Mouse (Mus musculus) heart, postnatal 0 days (tissue): Measurements from ENCODE around the gene Epha6. TPM values are rescaled to one million over a fixed set of nuclear protein-coding genes. Genes with fewer than 3 reads are reported as not detected.

Experiments
- ATAC-seq: fragments of 200-750 bp; cut with Nextera tagmentation; 2 replicates; pipeline ENCODE4 v1.8.0; 2017; ENCODE audit warnings: low read depth, moderate number of reproducible peaks, moderate library complexity; ENCODE audit not compliant: insufficient read depth
- DNase-seq: peaks from one replicate; pipeline ENCODE4 v3.0.0-alpha.2; 2016; ENCODE audit warnings: low spot score
- H3K27ac ChIP-seq: fragments of 300-500 bp; sonication (generic); 2 replicates; pipeline ENCODE4 v1.5.1; 2014; ENCODE audit warnings: low read depth, mild to moderate bottlenecking
- H3K27me3 ChIP-seq: fragments of 300-500 bp; sonication (generic); 2 replicates; pipeline ENCODE4 v1.6.1; 2014; ENCODE audit warnings: low read length, mixed read lengths; ENCODE audit not compliant: control insufficient read depth, insufficient read depth
- H3K36me3 ChIP-seq: fragments of 300-500 bp; sonication (generic); replicated peaks from 2 replicates; pipeline ENCODE4 v1.6.1; 2014; ENCODE audit warnings: low read length, mixed read lengths; ENCODE audit not compliant: control insufficient read depth, insufficient read depth
- H3K4me1 ChIP-seq: fragments of 300-500 bp; sonication (generic); 2 replicates; pipeline ENCODE4 v1.6.1; 2014; ENCODE audit warnings: antibody characterized with exemption; ENCODE audit not compliant: control insufficient read depth, insufficient read depth
- H3K4me2 ChIP-seq: fragments of 300-500 bp; sonication (generic); 2 replicates; pipeline ENCODE4 v1.6.1; 2014; ENCODE audit warnings: low read depth, mild to moderate bottlenecking, low read length, moderate library complexity
- H3K4me3 ChIP-seq: fragments of 300-500 bp; sonication (generic); 2 replicates; pipeline ENCODE4 v1.5.1; 2014; ENCODE audit warnings: low read depth, low read length
- H3K9ac ChIP-seq: fragments of 300-500 bp; sonication (generic); replicated peaks from 2 replicates; pipeline ENCODE4 v1.6.1; 2014; ENCODE audit warnings: low read depth, low read length, mixed read lengths
- H3K9me3 ChIP-seq: fragments of 300-500 bp; sonication (generic); replicated peaks from 2 replicates; pipeline ENCODE4 v1.6.1; 2016; ENCODE audit warnings: low read length; ENCODE audit not compliant: control insufficient read depth
- CTCF ChIP-seq: IDR thresholded peaks from 2 replicates; pipeline ENCODE4 v1.5.1; 2016; ENCODE audit warnings: antibody characterized with exemption, control low read depth, low read depth
- EP300 ChIP-seq: IDR thresholded peaks from 2 replicates; pipeline ENCODE4 v1.6.1; 2016; ENCODE audit warnings: antibody characterized with exemption, low read depth
- WGBS: fragments of 180-500 bp; shearing (Covaris S2); extraction: QIAGEN DNeasy Blood & Tissue Kit; methylation state at CpG from one replicate; pipeline ENCODE4 v1.1.7; 2014; 5-methylcytosine and 5-hydroxymethylcytosine counted together
- polyA plus RNA-seq: library from polyadenylated mRNA; unstranded; fragments of >200 nt; fragmentation: Nextera tagmentation; extraction: Ambion mirVana; gene quantifications from 2 replicates; pipeline ENCODE4 v1.2.1, GENCODE M21; 2015
- total RNA-seq: library from RNA; depleted of rRNA; stranded (reverse); fragments of >200 nt; gene quantifications from 2 replicates; pipeline ENCODE4 v1.2.3, GENCODE M21; 2014; ENCODE audit warnings: low replicate concordance

Gene Epha6
- total and polyA plus RNA-seq, 2 experiments from 2014 or later, result not detected

- no peak for ATAC-seq
- Histone ChIP-seq H3K4me2 (no peak overlapping the region), H3K27me3 (no peaks in the 10 kb centered on the region), H3K27ac (no peak overlapping the region), H3K4me1 (no peaks in the 10 kb centered on the region), H3K9ac (no peak overlapping the region), H3K4me3 (no peak overlapping the region), H3K9me3 (no peaks in the 10 kb centered on the region), H3K36me3 (no peaks in the 10 kb centered on the region)
- DNase-seq, result no peak
- WGBS, result 76% methylated on average over 3 of the region's 3 CpGs
- no peak for TF ChIP-seq CTCF
- no peak for TF ChIP-seq EP300
These were observed 483.9 kb downstream of the Epha6 start for GRCm38 (mm10) chr16:60121435-60121834.

GRCm38 (mm10) chr16:60102210-60102609 lies 503.1 kb downstream of the Epha6 start:
- Histone ChIP-seq H3K4me2 (no peak overlapping the region), H3K27ac (no peak overlapping the region), H3K4me3 (no peak overlapping the region), H3K4me1 (no peaks in the 10 kb centered on the region), H3K36me3 (no peaks in the 10 kb centered on the region), H3K9ac (no peak overlapping the region), H3K27me3 (no peaks in the 10 kb centered on the region), H3K9me3 (no peaks in the 10 kb centered on the region)
- DNase-seq (no peak), ATAC-seq (no peak)
- no peak for TF ChIP-seq EP300
- TF ChIP-seq CTCF, result no peak
- 46% methylated on average over 3 of the region's 3 CpGs for WGBS

DNA sequence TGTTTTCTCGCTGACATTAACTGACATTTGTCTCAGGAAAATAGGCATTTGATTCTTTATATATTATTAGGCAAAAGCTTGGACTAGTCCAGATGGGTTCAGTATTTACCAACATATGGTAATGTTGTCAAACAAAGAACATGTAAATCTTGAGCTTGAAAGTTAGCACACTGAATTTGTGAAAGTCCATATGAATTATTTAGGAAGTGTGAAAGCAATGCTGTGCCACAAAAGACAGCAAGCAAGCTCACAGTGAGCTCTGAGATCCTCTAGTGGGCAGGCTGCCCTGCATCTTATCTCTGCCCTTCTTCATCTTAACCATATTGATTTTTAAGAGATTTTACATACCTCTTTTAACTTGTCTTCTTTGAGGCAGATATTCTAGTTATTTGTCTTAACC lies 510.0 kb downstream of the Epha6 start:
- no peaks in the 10 kb centered on the region for H3K36me3 ChIP-seq
- H3K9me3 ChIP-seq, result no peaks in the 10 kb centered on the region
- ATAC-seq, result no peak
- TF ChIP-seq EP300 (no peak), CTCF (no peak)
- no peak overlapping the region for H3K9ac ChIP-seq
- no peaks in the 10 kb centered on the region for H3K4me1 ChIP-seq
- H3K27me3 ChIP-seq, result no peaks in the 10 kb centered on the region
- H3K4me3 ChIP-seq, result no peak overlapping the region
- no peak overlapping the region for H3K4me2 ChIP-seq
- H3K27ac ChIP-seq, result no peak overlapping the region
- whole genome bisulfite sequencing, result 33% methylated on average over 1 of the region's 1 CpGs
- DNase-seq, result no peak

GRCm38 (mm10) chr16:60086976-60087375 lies 518.4 kb downstream of the Epha6 start:
- TF ChIP-seq EP300, result no peak
- no peak for TF ChIP-seq CTCF
- Histone ChIP-seq H3K9me3 (no peaks in the 10 kb centered on the region), H3K4me2 (no peak overlapping the region), H3K4me1 (no peaks in the 10 kb centered on the region), H3K36me3 (no peaks in the 10 kb centered on the region), H3K27ac (no peak overlapping the region), H3K9ac (no peak overlapping the region), H3K4me3 (no peak overlapping the region), H3K27me3 (no peaks in the 10 kb centered on the region)
- no peak for DNase-seq
- no peak for ATAC-seq
- 39% methylated on average over 3 of the region's 3 CpGs for WGBS

- Histone ChIP-seq H3K4me3 (no peak overlapping the region), H3K27ac (no peak overlapping the region), H3K4me1 (no peaks in the 10 kb centered on the region), H3K36me3 (no peaks in the 10 kb centered on the region), H3K9me3 (no peaks in the 10 kb centered on the region), H3K4me2 (no peak overlapping the region), H3K9ac (no peak overlapping the region), H3K27me3 (no peaks in the 10 kb centered on the region)
- DNase-seq (no peak), ATAC-seq (no peak)
- TF ChIP-seq CTCF (no peak), EP300 (no peak)
- WGBS, result 74% methylated on average over 10 of the region's 10 CpGs
These were observed 534.7 kb downstream of the Epha6 start for GRCm38 (mm10) chr16:60070457-60071112.

- no peaks in the 10 kb centered on the region for H3K9me3 ChIP-seq
- TF ChIP-seq CTCF (no peak), EP300 (no peak)
- H3K27me3 ChIP-seq, result no peaks in the 10 kb centered on the region
- DNase-seq (no peak), ATAC-seq (no peak)
- WGBS, result 54% methylated on average over 1 of the region's 1 CpGs
- no peak overlapping the region for H3K27ac ChIP-seq
- H3K36me3 ChIP-seq, result no peaks in the 10 kb centered on the region
- no peak overlapping the region for H3K4me2 ChIP-seq
- no peak overlapping the region for H3K9ac ChIP-seq
- H3K4me1 ChIP-seq, result no peaks in the 10 kb centered on the region
- H3K4me3 ChIP-seq, result no peak overlapping the region
These were observed 561.5 kb downstream of the Epha6 start for GRCm38 (mm10) chr16:60043809-60044208.
